Mouse (Mus musculus): Measurements from ENCODE around the gene Gzf1.

The Gzf1 gene

GRCm38 (mm10) chr2:148706409-148707201, 25.8 kb downstream of the Gzf1 start:
- DNase-seq (ENCODE audit: low spot score in 2 of 2) = no peak

GRCm38 (mm10) chr2:148707202-148707530, 26.3 kb downstream of the Gzf1 start:
- no peak for DNase-seq (ENCODE audit: low spot score in 2 of 2)

DNA sequence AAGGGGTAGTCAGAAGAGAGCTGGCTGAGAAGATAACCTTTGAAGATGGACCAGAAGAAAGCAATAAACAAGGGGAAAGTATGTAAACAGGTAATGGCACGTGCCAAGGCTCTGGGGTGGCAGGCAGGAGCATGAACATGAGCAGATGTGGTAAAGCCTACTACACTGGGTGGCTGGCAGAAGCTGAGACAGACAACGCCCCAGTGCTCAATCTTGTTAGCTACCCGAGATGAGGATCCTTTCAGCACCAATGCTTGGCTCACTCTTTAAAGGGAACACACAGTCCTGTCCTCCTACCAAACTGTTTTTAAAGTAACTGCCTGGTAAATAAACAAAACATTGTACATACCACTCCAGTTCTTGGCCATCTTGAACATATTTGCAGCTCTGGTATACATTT, 31.5 kb downstream of the Gzf1 start:
- DNase-seq (ENCODE audit: low spot score in 2 of 2) = no peak

DNA sequence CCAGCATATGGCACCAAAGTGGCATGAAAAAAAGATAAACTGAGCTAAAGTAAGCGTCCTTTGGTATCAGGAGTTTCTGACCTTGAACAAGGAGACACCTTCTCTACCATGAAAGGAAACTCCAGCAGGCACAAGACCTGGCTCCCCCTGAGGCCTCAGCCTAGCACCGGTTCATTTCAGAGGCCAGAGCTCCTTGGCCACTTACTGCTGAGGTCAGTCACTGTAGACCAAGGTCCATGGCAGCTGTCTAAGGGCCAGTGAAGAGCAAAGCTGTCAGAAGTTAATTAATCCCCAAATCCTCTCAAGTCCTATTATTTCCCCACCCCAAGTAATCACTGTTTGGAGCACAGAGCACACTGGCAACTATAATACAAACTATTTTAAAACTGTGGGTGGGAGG, 36.2 kb downstream of the Gzf1 start:
- no peak for DNase-seq (ENCODE audit: low spot score in 2 of 2)

GRCm38 (mm10) chr2:148719271-148719995, 38.6 kb downstream of the Gzf1 start:
- no peak for DNase-seq (ENCODE audit: low spot score in 2 of 2)

DNA sequence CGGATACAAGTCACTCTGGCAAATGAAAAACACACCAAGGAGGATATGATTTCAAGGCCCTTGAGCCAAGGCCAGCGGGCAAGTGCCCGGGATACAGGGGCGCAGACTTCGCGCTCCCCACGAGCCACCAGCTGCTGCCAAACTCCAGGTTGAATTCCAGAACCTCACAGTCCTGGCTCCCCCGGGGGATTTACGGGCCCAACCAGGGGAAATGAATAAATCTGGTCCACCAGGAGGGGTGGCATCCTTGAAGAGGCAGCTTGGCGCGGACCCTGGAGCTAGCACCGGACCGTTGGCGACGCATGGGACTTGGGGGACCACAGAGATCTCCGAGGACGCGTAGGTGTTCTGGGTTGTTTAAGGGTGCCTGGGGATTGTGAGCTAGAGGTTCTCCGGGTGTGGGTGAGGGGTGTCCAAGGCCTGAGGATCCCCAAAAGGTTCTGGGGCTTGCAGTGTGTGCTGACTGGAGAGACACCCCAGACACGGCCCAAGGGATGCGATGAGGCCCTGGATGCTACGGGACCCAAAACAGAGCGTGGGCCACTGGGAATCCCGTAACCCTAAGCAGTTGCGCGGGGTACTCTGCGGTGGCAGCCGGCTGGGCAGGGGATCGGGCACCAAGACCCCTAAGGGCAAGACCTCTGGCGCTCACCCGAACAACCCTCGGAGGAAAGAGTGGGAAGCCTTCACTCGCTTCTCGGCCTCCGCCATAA, 50.9 kb downstream of the Gzf1 start:
- no peak for DNase-seq (ENCODE audit: low spot score in 2 of 2)

DNA sequence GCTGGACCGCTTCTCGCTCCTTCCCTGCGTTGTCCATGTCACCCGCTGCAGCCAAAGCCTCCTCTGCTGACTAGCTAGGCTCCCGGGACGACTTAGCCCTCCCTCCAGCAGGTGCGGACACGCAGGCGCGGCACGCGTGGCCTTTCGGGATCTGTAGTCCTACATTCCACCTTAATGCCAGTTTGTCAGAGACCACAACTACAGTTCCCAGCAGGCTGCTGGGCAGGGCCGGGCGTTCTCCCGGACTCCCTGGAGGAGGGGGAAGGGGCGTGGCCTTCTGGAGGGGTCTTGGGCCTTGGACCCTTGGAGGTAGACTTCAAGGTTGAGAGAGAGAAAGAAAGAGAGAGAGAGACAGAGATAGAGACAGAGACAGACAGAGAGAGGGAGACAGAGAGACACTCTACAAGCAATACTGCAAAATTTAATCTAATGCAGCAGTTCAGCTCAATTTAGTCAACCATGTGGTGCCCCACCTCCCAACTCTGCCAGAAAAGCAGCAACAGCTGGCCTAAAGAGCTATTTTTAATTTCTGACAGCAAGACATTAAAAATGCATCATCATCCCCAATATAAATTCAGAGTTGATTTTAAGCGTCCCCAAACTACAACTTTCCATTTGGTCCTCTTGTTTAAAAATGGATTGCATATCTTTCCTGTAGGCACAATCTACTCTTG, 51.6 kb downstream of the Gzf1 start, which contains the start of gene Napb:
Gene Napb, minus strand, starts transcription at position 141 of the 674 bp plus-strand sequence.
- DNase-seq (ENCODE audit: low spot score in 2 of 2) = peak; percentile 86 to 89

Measured in urinary bladder, postnatal 4 days (tissue).